Mouse (Mus musculus) heart, embryonic 15.5 days (tissue): ENCODE data around the gene Ctcf. TPM values are rescaled to one million over a fixed set of nuclear protein-coding genes. Genes with fewer than 3 reads are reported as not detected.

Experiments
- ATAC-seq: fragments of 200-750 bp; cut with Nextera tagmentation; replicated peaks from 2 replicates; pipeline ENCODE4 v1.8.0; 2017; ENCODE audit warnings: low read depth, moderate TSS enrichment; ENCODE audit not compliant: insufficient number of reproducible peaks, insufficient read depth, low FRiP score
- H3K27ac ChIP-seq: fragments of 300-500 bp; sonication (generic); 2 replicates; pipeline ENCODE4 v1.5.1; 2015; ENCODE audit warnings: mild to moderate bottlenecking, inconsistent platforms
- H3K27me3 ChIP-seq: fragments of 300-500 bp; sonication (generic); 2 replicates; pipeline ENCODE4 v1.6.1; 2015; ENCODE audit warnings: inconsistent platforms
- H3K36me3 ChIP-seq: fragments of 300-500 bp; sonication (generic); 2 replicates; pipeline ENCODE4 v1.6.1; 2015; ENCODE audit warnings: mild to moderate bottlenecking, inconsistent platforms
- H3K4me1 ChIP-seq: fragments of 300-500 bp; sonication (generic); replicated peaks from 2 replicates; pipeline ENCODE4 v1.6.1; 2015; ENCODE audit warnings: inconsistent platforms
- H3K4me2 ChIP-seq: fragments of 300-500 bp; sonication (generic); 2 replicates; pipeline ENCODE4 v1.6.1; 2015; ENCODE audit warnings: inconsistent platforms, mild to moderate bottlenecking, moderate library complexity
- H3K4me3 ChIP-seq: fragments of 300-500 bp; sonication (generic); 2 replicates; pipeline ENCODE4 v1.5.1; 2015; ENCODE audit warnings: mild to moderate bottlenecking, inconsistent platforms
- H3K9ac ChIP-seq: fragments of 300-500 bp; sonication (generic); 2 replicates; pipeline ENCODE4 v1.6.1; 2015; ENCODE audit warnings: mild to moderate bottlenecking, inconsistent platforms
- H3K9me3 ChIP-seq: fragments of 300-500 bp; sonication (generic); replicated peaks from 2 replicates; pipeline ENCODE4 v1.6.1; 2016; ENCODE audit warnings: inconsistent platforms
- WGBS: fragments of 180-500 bp; shearing (Covaris S2); methylation state at CpG from one replicate; pipeline ENCODE4 v1.1.7; 2015; ENCODE audit warnings: mixed read lengths; 5-methylcytosine and 5-hydroxymethylcytosine counted together
- polyA plus RNA-seq: library from polyadenylated mRNA; unstranded; fragments of >200 nt; fragmentation: Nextera tagmentation; extraction: Ambion mirVana; gene quantifications from 2 replicates; pipeline ENCODE4 v1.2.1, GENCODE M21; 2015

Ctcf gene
- polyA plus RNA-seq, 1 experiment from 2014 or later, result 64.5 TPM

GRCm38 (mm10) chr8:105634771-105635458 lies 1.5 kb upstream of the Ctcf start:
- Histone ChIP-seq H3K27ac (no peak overlapping the region), H3K4me3 (peak overlapping the region; percentile 97), H3K27me3 (no peaks in the 10 kb centered on the region), H3K9ac (peak overlapping the region; percentile 67; the same call in 1 of the 2 replicates), H3K36me3 (no peaks in the 10 kb centered on the region), H3K4me2 (peak overlapping the region; percentile 83), H3K4me1 (peaks cover 22% of the 10 kb centered on the region), H3K9me3 (no peaks in the 10 kb centered on the region)
- ATAC-seq, result no peak
- 82% methylated on average over 2 of the region's 2 CpGs for WGBS

GRCm38 (mm10) chr8:105635481-105635880 lies 887 bp upstream of the Ctcf start:
- Histone ChIP-seq H3K4me1 (peaks cover 24% of the 10 kb centered on the region), H3K27me3 (no peaks in the 10 kb centered on the region), H3K9me3 (no peaks in the 10 kb centered on the region), H3K4me2 (peak overlapping the region; percentile 83), H3K27ac (peak overlapping the region; percentile 100), H3K36me3 (no peaks in the 10 kb centered on the region), H3K4me3 (peak overlapping the region; percentile 97), H3K9ac (peak overlapping the region; percentile 67)
- no peak for ATAC-seq
- WGBS, result 3% methylated on average over 11 of the region's 11 CpGs

DNA sequence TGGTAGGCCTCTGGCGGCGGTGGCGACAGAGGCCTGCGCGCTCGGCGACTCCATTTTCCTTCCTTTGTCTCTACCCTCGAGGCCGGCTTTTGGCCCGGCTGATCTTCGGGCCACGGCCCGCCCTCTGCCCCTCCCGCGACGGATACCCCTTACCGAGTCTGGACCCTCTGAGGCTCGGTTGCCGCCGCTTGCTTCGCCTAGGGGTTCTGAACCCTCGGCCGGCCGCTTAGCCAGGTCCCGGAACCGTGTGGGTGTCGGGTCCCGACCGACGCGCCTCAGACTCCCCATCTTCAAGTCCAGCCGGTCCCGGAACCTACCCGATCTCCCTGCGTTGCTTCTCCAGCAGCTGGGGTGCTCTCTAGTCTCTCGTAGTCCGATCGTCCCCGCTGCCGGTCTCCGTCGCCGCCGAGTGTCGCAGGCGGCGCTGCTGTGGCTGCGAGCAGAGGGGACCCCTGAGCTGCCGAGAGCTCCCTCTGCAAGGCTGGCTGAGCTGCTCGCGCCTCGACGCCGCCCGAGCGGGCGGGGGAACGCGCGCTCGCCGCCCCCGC lies 669 bp downstream of the Ctcf start, which contains the start of gene Agrp:
Gene Agrp (minus strand): TSS at position 431 of the 548 bp plus-strand sequence.
- Histone ChIP-seq H3K4me3 (peak within 1 kb of the TSS; percentile 97), H3K27ac (peak within 1 kb of the TSS; percentile 100), H3K27me3 (no peaks in the 10 kb centered on the region), H3K36me3 (no peaks in the 10 kb centered on the region), H3K4me1 (peaks cover 30% of the 10 kb centered on the region), H3K9ac (peak within 1 kb of the TSS; percentile 99), H3K4me2 (peak within 1 kb of the TSS; percentile 83), H3K9me3 (no peaks in the 10 kb centered on the region)
- under 1% methylated on average over 63 of the region's 63 CpGs for WGBS
- peak; percentile 48 for ATAC-seq

GRCm38 (mm10) chr8:105637601-105638041 lies 1.3 kb downstream of the Ctcf start:
- Histone ChIP-seq H3K27me3 (no peaks in the 10 kb centered on the region), H3K9ac (peak overlapping the region; percentile 99), H3K27ac (peak overlapping the region; percentile 100), H3K4me1 (peaks cover 30% of the 10 kb centered on the region), H3K36me3 (no peaks in the 10 kb centered on the region), H3K4me2 (peak overlapping the region; percentile 83), H3K9me3 (no peaks in the 10 kb centered on the region), H3K4me3 (peak overlapping the region; percentile 97)
- under 1% methylated on average over 11 of the region's 11 CpGs for WGBS
- ATAC-seq, result no peak

GRCm38 (mm10) chr8:105638510-105638909 lies 2.1 kb downstream of the Ctcf start:
- Histone ChIP-seq H3K4me1 (peaks cover 30% of the 10 kb centered on the region), H3K36me3 (no peaks in the 10 kb centered on the region), H3K27me3 (no peaks in the 10 kb centered on the region), H3K9me3 (no peaks in the 10 kb centered on the region), H3K27ac (peak overlapping the region; percentile 100; the same call in 1 of the 2 replicates), H3K4me2 (peak overlapping the region; percentile 83), H3K4me3 (peak overlapping the region; percentile 97), H3K9ac (peak overlapping the region; percentile 99; the same call in 1 of the 2 replicates)
- 83% methylated on average over 4 of the region's 4 CpGs for WGBS
- ATAC-seq, result no peak

- Histone ChIP-seq H3K36me3 (peaks cover 7% of the 10 kb centered on the region), H3K4me2 (no peak overlapping the region), H3K9me3 (no peaks in the 10 kb centered on the region), H3K27me3 (no peaks in the 10 kb centered on the region), H3K4me1 (peaks cover 30% of the 10 kb centered on the region), H3K27ac (no peak overlapping the region), H3K9ac (no peak overlapping the region), H3K4me3 (no peak overlapping the region)
- no peak for ATAC-seq
- 77% methylated on average over 1 of the region's 1 CpGs for WGBS
Observed at GRCm38 (mm10) chr8:105639835-105640234, 3.5 kb downstream of the Ctcf start.

- 60% methylated on average over 2 of the region's 2 CpGs for WGBS
- Histone ChIP-seq H3K4me2 (no peak overlapping the region), H3K27ac (no peak overlapping the region), H3K4me3 (no peak overlapping the region), H3K4me1 (peaks cover 27% of the 10 kb centered on the region), H3K9me3 (no peaks in the 10 kb centered on the region), H3K27me3 (no peaks in the 10 kb centered on the region), H3K9ac (no peak overlapping the region), H3K36me3 (peaks cover 14% of the 10 kb centered on the region)
- no peak for ATAC-seq
Observed at GRCm38 (mm10) chr8:105640511-105640910, 4.1 kb downstream of the Ctcf start.

DNA sequence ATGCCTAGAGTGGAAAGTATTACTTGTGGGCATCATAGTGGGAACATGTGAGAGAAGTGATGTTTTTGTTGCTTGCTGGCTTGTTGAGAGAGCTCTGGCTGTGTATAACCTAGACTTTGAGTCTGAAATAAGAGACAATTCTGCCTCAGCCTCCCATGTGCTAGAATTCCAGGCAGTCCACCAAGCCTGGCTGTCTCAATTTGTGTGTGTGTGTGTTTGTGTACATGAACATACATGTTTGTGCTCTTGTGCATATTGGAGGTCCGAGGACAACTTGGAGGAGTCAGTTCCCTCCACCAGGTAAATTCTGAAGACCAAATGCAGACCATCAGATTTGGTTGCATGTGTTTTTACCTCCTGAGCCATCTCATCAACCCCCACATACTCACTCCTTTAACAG lies 8.8 kb downstream of the Ctcf start:
- Histone ChIP-seq H3K36me3 (peaks cover 27% of the 10 kb centered on the region), H3K4me2 (no peak overlapping the region), H3K27me3 (no peaks in the 10 kb centered on the region), H3K9ac (no peak overlapping the region), H3K4me1 (peaks cover 8% of the 10 kb centered on the region), H3K4me3 (no peak overlapping the region), H3K27ac (no peak overlapping the region), H3K9me3 (no peaks in the 10 kb centered on the region)
- WGBS, result 92% methylated on average over 1 of the region's 1 CpGs
- ATAC-seq, result no peak

DNA sequence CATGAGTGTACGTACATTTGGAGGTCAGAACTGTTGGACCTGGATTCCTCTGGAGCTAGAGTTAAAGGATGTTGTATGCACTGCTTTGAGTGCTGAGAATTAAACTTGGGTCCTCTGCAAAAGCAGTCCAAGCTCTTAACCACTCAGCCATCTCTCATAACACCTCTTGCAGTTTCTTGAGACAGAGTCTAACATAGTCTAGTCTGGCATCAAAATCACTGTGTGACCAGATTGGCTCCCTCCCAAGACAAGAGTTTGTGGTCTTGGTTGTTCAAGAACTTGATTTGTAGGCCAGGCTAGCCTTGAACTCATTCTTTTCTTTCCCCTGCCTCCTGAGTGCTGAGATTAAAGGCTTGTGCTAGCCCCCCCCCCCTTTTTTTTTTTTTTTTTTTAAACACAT lies 12.6 kb downstream of the Ctcf start:
- WGBS, result 97% methylated on average over 1 of the region's 1 CpGs
- Histone ChIP-seq H3K9ac (no peak overlapping the region), H3K4me3 (no peak overlapping the region), H3K4me2 (no peak overlapping the region), H3K9me3 (no peaks in the 10 kb centered on the region), H3K27ac (no peak overlapping the region), H3K36me3 (peaks cover 45% of the 10 kb centered on the region), H3K27me3 (no peaks in the 10 kb centered on the region), H3K4me1 (0 out of 2 replicates have a peak, but pooled peaks cover 7% of the 10 kb centered on the region)
- no peak for ATAC-seq

DNA sequence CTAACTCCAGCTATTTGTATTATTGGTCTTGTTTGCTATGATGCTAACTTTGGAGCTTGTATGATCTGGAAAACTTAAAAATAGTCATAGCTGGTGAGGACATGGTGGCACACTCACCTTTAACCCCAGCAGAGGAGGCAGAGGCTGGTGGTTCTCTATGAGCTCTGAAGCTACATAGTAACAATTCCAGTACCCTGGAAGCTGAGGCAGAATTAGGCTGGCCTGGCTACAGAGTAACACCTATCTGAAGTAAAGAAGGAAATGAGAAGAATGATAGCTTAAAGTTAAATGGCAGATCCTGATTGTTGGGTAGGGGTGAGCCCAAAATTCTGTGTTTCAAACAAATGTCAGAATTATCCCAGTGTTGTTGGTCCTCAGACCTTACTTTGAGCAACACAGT lies 21.3 kb downstream of the Ctcf start:
- Histone ChIP-seq H3K9ac (no peak overlapping the region), H3K4me1 (no peaks in the 10 kb centered on the region), H3K4me2 (no peak overlapping the region), H3K36me3 (peaks cover 10% of the 10 kb centered on the region), H3K27me3 (no peaks in the 10 kb centered on the region), H3K9me3 (no peaks in the 10 kb centered on the region), H3K27ac (no peak overlapping the region), H3K4me3 (no peak overlapping the region)
- ATAC-seq, result no peak

DNA sequence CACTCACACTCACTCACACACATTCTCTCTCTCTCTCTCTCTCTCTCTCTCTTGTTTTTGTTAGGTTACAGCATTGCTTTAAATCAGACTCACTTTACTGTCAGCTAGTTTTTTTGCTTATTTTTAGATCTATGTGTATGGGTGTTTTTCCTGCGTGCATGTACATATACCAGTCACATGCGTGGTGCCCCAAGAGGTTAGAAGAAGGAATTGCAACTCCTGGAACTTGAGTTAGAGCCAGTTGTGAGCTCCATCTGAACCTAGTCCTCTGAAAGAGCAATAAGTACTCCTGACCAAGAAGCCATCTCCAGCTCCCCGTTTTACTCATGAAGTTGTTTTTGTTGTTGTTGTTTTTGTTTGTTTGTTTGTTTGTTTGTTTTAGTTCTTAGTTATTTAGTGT lies 24.8 kb downstream of the Ctcf start:
- H3K4me2 ChIP-seq, result no peak overlapping the region
- no peaks in the 10 kb centered on the region for H3K4me1 ChIP-seq
- H3K27me3 ChIP-seq, result no peaks in the 10 kb centered on the region
- WGBS, result 74% methylated on average over 3 of the region's 3 CpGs
- H3K9ac ChIP-seq, result no peak overlapping the region
- H3K27ac ChIP-seq, result no peak overlapping the region
- no peak overlapping the region for H3K4me3 ChIP-seq
- no peak for ATAC-seq
- H3K36me3 ChIP-seq, result peaks cover 25% of the 10 kb centered on the region
- no peaks in the 10 kb centered on the region for H3K9me3 ChIP-seq

GRCm38 (mm10) chr8:105677891-105678290 lies 41.5 kb downstream of the Ctcf start:
- Histone ChIP-seq H3K9me3 (no peaks in the 10 kb centered on the region), H3K9ac (no peak overlapping the region), H3K36me3 (peaks cover 81% of the 10 kb centered on the region), H3K4me3 (no peak overlapping the region), H3K27me3 (no peaks in the 10 kb centered on the region), H3K4me2 (no peak overlapping the region), H3K4me1 (no peaks in the 10 kb centered on the region), H3K27ac (no peak overlapping the region)
- 89% methylated on average over 1 of the region's 1 CpGs for WGBS
- no peak for ATAC-seq
